Mouse (Mus musculus) brain, embryonic 14.5 days (tissue): ENCODE data around the gene Arhgef12. TPM values are rescaled to one million over a fixed set of nuclear protein-coding genes. Genes with fewer than 3 reads are reported as not detected.
A peak's percentile ranks its signal among the peaks of the same experiment; 100 is the strongest.
"Not testable (repeated sequence)": the region's sequence is repeated elsewhere in the genome, so short reads cannot be mapped to it uniquely, and the experiment has no call there.

ENCODE experiments used
- DNase-seq: peaks from one replicate; pipeline ENCODE4 v3.0.0-alpha.2; 2011; ENCODE audit warnings: low read depth
- CTCF ChIP-seq: fragments of 200-500 bp; IDR thresholded peaks from 2 replicates; pipeline ENCODE4 v1.5.1; 2012; ENCODE audit warnings: inconsistent platforms, mild to moderate bottlenecking, moderate library complexity, borderline replicate concordance; ENCODE audit not compliant: insufficient read depth, insufficient read length; ENCODE audit errors: extremely low read depth
- POLR2A ChIP-seq: fragments of 200-500 bp; IDR thresholded peaks from 2 replicates; pipeline ENCODE4 v1.6.1; 2012; ENCODE audit warnings: mild to moderate bottlenecking, inconsistent platforms, borderline replicate concordance; ENCODE audit not compliant: poor library complexity, insufficient read depth, insufficient read length, severe bottlenecking; ENCODE audit errors: extremely low read depth
- polyA plus RNA-seq: library from polyadenylated mRNA; depleted of rRNA; stranded (reverse); fragments of >200 nt; gene quantifications from 2 replicates; pipeline ENCODE4 v1.2.3, GENCODE M21; 2012

Arhgef12 gene
- polyA plus RNA-seq, 1 experiment = 61.9 TPM

DNA sequence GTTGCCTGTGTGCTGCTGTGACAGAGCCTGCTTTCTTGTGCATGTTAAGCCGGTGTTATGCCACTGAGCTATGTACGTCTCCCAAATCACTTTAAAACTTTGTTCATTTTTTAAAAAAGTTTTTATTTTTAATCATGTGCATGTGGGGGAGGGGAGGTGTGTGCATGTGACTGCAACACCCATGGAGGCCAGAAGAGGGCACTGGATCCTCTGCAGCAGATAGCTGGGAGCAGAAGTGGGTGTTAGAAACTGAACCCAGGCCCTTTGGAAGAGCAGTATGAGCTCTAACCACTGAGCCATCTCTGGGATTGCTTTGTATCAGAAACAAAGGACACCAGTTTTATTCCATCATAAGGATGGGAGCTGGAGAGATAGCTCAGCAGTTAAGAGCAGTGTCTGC, 23.6 kb upstream of the Arhgef12 start:
- DNase-seq = no peak
- TF ChIP-seq CTCF (no peak), POLR2A (no peak)

DNA sequence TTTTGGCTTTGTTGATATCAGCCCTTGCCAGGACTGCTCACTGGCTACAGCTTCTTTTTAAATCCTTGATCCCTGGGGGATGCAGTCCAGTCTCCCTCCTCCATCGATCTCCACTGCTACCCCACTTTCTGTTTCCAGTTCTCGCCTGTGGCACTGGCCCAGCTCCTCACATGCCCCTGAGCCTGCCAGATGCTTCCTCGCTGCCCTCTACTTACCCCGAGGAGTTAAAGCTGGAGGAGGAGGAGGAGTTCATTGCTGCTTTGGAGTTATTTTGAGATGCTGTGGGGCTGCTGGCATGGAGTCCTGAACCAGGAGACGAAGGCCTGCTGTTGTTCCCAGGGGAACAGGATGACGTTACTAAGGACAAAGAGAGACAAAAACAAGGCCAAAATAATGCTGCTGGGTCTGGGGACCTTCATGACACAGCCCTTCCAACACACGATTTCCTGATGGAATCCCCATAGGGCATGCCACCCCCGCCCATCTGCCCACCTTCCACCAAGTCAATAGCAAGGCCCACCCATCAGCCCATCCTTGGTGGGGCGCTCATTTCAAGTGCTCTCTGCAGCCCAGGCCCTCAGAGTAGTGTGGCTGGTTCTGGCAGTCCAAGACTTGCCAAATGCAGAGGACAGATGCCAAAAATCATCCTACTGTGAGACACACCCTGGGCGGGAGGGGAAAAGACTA, 20.2 kb upstream of the Arhgef12 start:
- DNase-seq = no peak
- TF ChIP-seq CTCF = no peak
- TF ChIP-seq POLR2A = no peak

DNA sequence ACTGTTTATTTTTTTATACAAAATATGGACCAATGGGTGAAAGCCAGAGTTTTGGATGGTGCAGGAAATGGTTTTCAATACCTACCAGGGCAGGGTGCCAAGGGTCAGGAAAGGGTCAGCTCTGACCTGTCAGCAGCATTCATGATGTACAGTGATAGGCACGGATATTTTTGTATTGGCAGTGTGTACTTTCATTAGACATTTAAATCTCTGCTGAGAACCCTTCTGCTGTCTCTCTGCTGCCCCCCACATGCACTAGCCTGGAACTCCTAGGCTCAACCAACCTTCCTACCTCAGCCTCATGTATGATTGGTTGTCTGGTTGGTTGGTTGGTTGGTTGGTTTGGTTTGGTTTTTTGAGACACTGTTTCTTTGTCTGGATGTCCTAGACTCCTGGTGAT, 15.3 kb upstream of the Arhgef12 start:
- no peak for DNase-seq
- peak; percentile 13; the same call in 1 of the 2 replicates for TF ChIP-seq CTCF
- no peak for TF ChIP-seq POLR2A

GRCm38 (mm10) chr9:43121948-43122347, 14.9 kb upstream of the Arhgef12 start:
- DNase-seq = not testable (repeated sequence)

- no peak for TF ChIP-seq CTCF
- no peak for TF ChIP-seq POLR2A
- no peak for DNase-seq
Measured at GRCm38 (mm10) chr9:43116997-43117336, 9.9 kb upstream of the Arhgef12 start.

DNA sequence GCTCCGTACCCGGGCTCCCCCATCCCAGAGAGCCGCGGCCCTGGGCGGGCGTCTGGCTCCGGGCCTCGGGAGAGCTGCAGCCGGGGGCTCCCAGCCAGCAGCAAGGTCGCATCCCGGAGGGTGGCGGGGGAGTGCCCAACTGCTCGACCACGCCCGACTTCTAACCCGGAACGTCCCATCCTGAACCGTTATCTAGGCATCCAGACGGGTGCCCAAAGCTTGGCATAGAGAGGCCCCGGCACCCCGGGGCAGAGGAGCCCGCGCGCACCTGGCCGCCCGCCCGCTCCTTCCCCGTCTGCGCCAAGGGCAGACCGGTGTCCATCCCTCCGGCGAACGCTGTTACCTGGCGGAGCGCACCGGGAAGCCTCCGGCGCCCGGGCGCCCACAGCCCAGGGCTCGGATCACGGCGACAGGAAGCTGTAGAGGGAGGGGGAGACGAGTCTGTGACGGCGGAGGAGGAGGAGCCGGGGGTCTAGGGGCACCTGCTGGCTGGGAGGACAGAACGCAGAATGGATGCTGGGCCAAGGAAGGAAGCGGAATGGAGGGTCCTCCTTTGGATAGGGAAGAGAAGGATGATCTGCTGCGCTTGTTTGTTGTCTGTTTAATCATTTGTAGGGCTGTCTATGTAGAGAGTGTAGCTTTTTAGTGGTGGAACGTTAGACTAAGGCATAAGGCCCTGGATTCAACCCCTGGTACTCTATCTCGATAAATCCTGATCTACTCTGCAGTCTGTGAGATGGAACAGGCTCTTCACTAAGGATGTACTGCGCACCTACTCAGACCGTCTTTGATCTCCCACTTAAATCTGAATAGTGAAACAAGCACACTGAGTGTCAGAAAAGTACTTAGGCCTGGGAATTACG, 9.3 kb upstream of the Arhgef12 start, which contains the start of gene Tmem136:
Gene Tmem136 (minus strand): TSS at position 437 of the 863 bp plus-strand sequence.
- peak; percentile 92 for DNase-seq
- peak; percentile 75 for TF ChIP-seq POLR2A
- peak; percentile 23; the same call in 1 of the 2 replicates for TF ChIP-seq CTCF

- no peak for DNase-seq
- TF ChIP-seq CTCF (no peak), POLR2A (no peak)
Measured at GRCm38 (mm10) chr9:43115431-43116133, 8.5 kb upstream of the Arhgef12 start.

DNA sequence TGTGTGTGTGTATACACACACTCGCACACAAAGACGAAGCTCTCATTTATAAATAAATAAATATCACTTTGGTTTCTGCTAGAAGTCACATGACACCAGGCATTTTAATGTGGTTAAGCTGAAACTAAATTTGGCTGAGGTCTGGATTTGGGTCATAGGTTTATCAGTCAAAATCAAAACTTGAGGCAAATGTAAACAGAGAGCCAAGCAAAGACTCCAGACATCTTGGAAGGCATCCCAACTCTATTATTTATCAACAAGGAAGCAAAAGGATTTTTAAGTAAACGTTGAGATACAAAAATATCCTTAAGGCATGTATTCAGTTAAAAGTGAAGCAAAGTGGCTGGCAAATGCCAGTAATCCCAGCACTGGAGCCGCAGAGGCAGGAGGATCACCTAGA, 7.8 kb upstream of the Arhgef12 start:
- no peak for TF ChIP-seq CTCF
- TF ChIP-seq POLR2A = no peak
- DNase-seq = no peak

- TF ChIP-seq CTCF (no peak), POLR2A (no peak)
- no peak for DNase-seq
Measured at GRCm38 (mm10) chr9:43110286-43110980, 3.4 kb upstream of the Arhgef12 start.

DNA sequence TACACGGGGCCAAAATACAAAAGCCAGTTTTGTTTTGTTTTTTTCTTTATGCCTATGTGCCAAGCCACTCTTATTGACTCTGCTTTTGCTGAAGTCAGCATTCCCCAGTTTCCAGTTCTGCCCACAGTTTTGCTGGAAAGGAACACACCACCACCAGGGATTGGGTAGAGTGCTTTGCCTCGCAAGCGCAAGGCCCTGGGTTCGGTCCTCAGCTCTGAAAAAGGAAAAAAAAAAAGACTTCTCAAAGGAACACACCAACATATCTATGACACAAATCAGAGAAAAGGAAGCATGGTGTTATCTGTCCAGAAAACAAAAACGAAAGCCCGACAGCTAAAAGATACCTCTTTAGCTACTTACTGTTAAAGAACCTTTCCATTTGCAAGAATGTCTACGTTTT, 2.1 kb upstream of the Arhgef12 start:
- no peak for DNase-seq
- TF ChIP-seq CTCF (no peak), POLR2A (no peak)

DNA sequence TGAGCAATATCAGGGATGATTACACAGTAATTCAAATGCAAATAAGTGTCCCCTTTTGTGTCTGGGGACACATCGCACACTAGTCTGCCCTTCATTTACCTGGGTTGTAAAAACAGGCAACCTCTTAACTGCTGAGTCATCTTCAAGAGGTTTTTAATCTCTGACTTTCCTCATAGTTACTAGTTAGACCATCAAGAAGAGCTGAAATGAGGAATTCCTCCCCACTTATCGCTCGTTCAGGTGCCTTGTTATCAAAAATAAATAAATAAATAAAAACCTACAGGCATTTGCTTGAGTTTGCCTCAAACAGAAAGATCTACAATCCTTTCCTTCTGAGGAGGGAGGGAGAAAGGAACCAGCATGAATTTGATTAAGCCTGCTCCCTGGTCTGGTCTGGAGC, 1.7 kb upstream of the Arhgef12 start:
- no peak for DNase-seq
- TF ChIP-seq POLR2A (no peak), CTCF (no peak)
